Mouse (Mus musculus) forebrain, embryonic 14.5 days (tissue): ENCODE measurements at regions not wholly inside any gene's neighbourhood (a gene's known extent, or its start where the extent isn't known, plus 50 kb on each side); places are given as distances from the start of the nearest gene placed in this dataset.

Experiments
- ATAC-seq: fragments of 200-750 bp; cut with Nextera tagmentation; 2 replicates; pipeline ENCODE4 v1.8.0; 2017; ENCODE audit warnings: mild to moderate bottlenecking, moderate library complexity
- DNase-seq: peaks from one replicate; pipeline ENCODE4 v3.0.0-alpha.2; 2015; ENCODE audit warnings: low spot score
- H3K27ac ChIP-seq: fragments of 300-500 bp; sonication (generic); 2 replicates; pipeline ENCODE4 v1.5.1; 2014; ENCODE audit warnings: low read depth, mild to moderate bottlenecking, control low read depth, low read length, moderate library complexity
- H3K27me3 ChIP-seq: fragments of 300-500 bp; sonication (generic); replicated peaks from 2 replicates; pipeline ENCODE4 v1.6.1; 2014; ENCODE audit warnings: low read length, control low read depth, mixed read lengths; ENCODE audit not compliant: control insufficient read depth, insufficient read depth
- H3K36me3 ChIP-seq: fragments of 300-500 bp; sonication (generic); 2 replicates; pipeline ENCODE4 v1.6.1; 2014; ENCODE audit warnings: low read length, control low read depth; ENCODE audit not compliant: control insufficient read depth, insufficient read depth
- H3K4me1 ChIP-seq: fragments of 300-500 bp; sonication (generic); 2 replicates; pipeline ENCODE4 v1.6.1; 2014; ENCODE audit warnings: antibody characterized with exemption, low read length, control low read depth; ENCODE audit not compliant: control insufficient read depth, insufficient read depth
- H3K4me2 ChIP-seq: fragments of 300-500 bp; sonication (generic); 2 replicates; pipeline ENCODE4 v1.6.1; 2014; ENCODE audit warnings: mild to moderate bottlenecking, control low read depth, low read length
- H3K4me3 ChIP-seq: fragments of 300-500 bp; sonication (generic); 2 replicates; pipeline ENCODE4 v1.5.1; 2014; ENCODE audit warnings: low read depth, low read length, control low read depth
- H3K9ac ChIP-seq: fragments of 300-500 bp; sonication (generic); 2 replicates; pipeline ENCODE4 v1.6.1; 2014; ENCODE audit warnings: mild to moderate bottlenecking, low read length, control low read depth, moderate library complexity
- H3K9me3 ChIP-seq: fragments of 300-500 bp; sonication (generic); replicated peaks from 2 replicates; pipeline ENCODE4 v1.6.1; 2016; ENCODE audit warnings: low read length, control low read depth, mixed read lengths; ENCODE audit not compliant: control insufficient read depth
- WGBS: fragments of 180-500 bp; shearing (Covaris S2); extraction: QIAGEN DNeasy Blood & Tissue Kit; methylation state at CpG from one replicate; pipeline ENCODE4 v1.1.7; 2014; 5-methylcytosine and 5-hydroxymethylcytosine counted together

DNA sequence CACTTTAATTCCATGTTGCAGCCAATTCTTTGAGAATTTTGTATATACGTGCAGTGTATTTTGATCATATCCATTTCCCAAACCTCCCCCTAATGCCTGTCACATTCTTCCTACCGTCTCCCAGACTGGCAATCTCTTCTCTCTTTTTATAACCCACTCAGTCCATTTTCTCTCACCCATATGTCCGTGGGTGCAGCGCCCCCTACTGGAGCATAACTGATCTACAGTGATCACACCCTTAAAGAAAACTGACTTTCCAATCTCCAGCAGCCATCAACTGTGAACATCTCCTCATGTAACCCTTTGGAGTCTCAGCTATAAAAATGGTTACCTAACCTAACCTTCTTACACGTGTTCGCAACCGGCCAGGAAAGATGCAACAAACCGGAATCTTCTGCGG, 123.0 kb upstream of the Slc7a14 start:
- H3K4me2 ChIP-seq: no peak overlapping the region

DNA sequence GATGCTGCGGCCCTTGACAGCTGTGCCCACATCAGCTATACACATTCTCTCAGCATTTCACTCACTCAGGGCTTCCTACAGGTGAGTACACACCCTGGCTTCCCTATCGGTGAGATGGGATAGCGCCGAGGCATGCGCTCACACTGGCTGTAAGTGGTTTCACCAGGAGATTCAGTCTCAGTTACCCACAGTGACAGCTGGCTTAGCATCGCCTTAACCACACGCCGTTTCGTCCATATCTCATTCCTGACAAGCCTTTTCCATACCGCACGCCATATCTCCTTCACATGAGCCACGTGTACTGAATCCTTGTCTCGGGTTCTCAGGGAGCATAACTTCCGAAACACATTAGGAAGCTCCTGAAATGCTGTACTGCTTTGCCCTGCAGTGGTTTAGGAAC, 113.3 kb upstream of the Slc7a14 start:
- no peak overlapping the region for H3K4me2 ChIP-seq
- no peak overlapping the region for H3K4me3 ChIP-seq
- 93% methylated on average over 14 of the region's 14 CpGs for WGBS
- no peaks in the 10 kb centered on the region for H3K27me3 ChIP-seq
- no peak overlapping the region for H3K27ac ChIP-seq
- no peak overlapping the region for H3K9ac ChIP-seq
- no peaks in the 10 kb centered on the region for H3K4me1 ChIP-seq
- H3K36me3 ChIP-seq: no peaks in the 10 kb centered on the region
- no peaks in the 10 kb centered on the region for H3K9me3 ChIP-seq
- ATAC-seq: no peak
- DNase-seq: no peak

More for the DNA sequence above, 123.0 kb upstream of the Slc7a14 start:
- WGBS: 80% methylated on average over 9 of the region's 9 CpGs
- DNase-seq (no peak), ATAC-seq (no peak)
- Histone ChIP-seq H3K4me1 (no peaks in the 10 kb centered on the region), H3K27me3 (no peaks in the 10 kb centered on the region), H3K27ac (no peak overlapping the region), H3K9me3 (no peaks in the 10 kb centered on the region), H3K4me3 (no peak overlapping the region), H3K9ac (no peak overlapping the region), H3K36me3 (no peaks in the 10 kb centered on the region)

DNA sequence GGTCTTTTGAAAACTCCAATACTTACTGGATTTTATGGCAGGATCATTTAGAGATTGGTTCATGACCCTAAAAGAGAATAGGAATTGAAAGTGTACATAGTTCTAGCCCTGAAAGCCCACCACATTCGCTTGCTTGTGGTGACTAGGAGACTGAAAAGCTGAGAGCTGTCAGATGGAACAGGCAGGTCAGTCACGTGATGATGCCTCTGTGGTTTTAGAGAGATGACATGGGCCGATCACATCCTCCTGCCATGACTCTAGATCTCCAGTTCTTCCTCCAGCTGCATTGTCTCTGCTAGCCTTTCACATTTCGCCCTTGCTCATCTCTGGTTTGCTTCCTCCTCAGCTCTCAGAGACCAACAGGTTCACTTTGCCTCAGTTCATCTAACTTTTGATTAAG, 98.6 kb upstream of the Slc7a14 start:
- Histone ChIP-seq H3K36me3 (no peaks in the 10 kb centered on the region), H3K9me3 (no peaks in the 10 kb centered on the region), H3K4me1 (no peaks in the 10 kb centered on the region), H3K9ac (no peak overlapping the region), H3K4me2 (no peak overlapping the region), H3K27me3 (no peaks in the 10 kb centered on the region), H3K27ac (no peak overlapping the region), H3K4me3 (no peak overlapping the region)
- ATAC-seq: no peak
- DNase-seq: no peak
- WGBS: 84% methylated on average over 4 of the region's 4 CpGs

DNA sequence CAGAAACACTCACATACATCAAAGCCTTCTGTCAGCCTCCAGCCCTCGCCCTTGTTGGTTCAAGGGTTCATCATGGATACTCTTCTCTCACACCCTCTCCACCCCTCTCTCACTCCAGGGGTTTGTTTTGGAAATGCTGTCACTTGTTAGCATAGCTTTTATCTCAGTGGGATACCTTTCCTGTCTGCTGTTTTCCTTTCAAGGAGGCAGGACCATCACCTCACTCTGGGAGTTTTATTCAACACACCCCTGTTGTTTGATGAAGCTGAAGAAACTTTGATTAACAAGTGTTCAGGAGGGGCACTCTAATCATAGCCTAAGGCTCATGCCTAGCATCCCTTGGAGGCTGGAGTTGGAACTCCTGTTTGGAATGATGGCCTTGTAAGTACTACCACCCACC, 95.7 kb upstream of the Slc7a14 start:
- DNase-seq (peak; percentile 1), ATAC-seq (no peak)
- Histone ChIP-seq H3K4me3 (no peak overlapping the region), H3K9me3 (no peaks in the 10 kb centered on the region), H3K27me3 (no peaks in the 10 kb centered on the region), H3K4me1 (no peaks in the 10 kb centered on the region), H3K36me3 (no peaks in the 10 kb centered on the region), H3K9ac (no peak overlapping the region), H3K4me2 (no peak overlapping the region), H3K27ac (no peak overlapping the region)
- WGBS: 16% methylated on average over 1 of the region's 1 CpGs

DNA sequence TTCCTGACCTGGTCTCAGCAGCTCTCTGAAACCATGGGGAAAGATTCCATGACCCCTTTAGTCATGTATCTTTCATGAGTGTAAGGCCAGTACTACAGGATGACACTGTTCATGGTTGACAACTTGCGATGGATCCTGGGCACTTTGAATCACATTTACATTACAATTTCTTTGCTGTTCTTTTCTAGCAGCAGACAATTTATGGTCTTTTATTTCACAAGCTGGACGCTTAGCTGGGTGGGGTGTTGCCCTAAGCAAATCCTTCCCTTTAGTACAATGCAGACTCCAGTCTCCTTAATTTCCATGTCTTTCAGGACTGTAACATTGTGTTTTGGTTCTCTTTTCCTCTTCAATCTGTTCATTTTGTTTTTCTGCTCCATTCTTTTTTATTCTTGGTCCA, 89.0 kb upstream of the Slc7a14 start:
- no peak overlapping the region for H3K27ac ChIP-seq
- WGBS: 84% methylated on average over 2 of the region's 2 CpGs
- H3K9ac ChIP-seq: no peak overlapping the region
- no peaks in the 10 kb centered on the region for H3K9me3 ChIP-seq
- H3K4me1 ChIP-seq: no peaks in the 10 kb centered on the region
- no peaks in the 10 kb centered on the region for H3K27me3 ChIP-seq
- H3K36me3 ChIP-seq: no peaks in the 10 kb centered on the region
- DNase-seq: no peak
- no peak for ATAC-seq
- H3K4me3 ChIP-seq: no peak overlapping the region
- H3K4me2 ChIP-seq: no peak overlapping the region

DNA sequence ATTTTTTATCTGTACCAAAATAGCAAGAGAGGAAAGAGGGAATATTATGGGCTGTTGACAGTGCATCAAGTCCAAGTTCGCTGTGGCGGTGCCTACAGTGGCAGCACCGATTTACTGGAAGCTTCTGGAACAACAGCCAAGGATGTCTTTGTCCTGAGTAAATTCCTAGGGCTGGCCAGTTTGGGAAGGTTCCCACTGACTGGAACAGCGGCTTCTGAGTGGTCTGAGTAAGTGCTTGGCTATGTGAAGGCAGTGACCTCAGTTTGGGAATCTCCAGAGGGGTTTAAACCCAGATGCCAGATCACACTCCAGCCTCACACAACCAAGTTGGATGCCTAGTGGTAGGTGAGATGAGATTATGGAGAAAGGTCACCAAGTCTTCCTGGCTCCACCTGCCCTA, 84.4 kb upstream of the Slc7a14 start:
- DNase-seq: no peak
- H3K4me3 ChIP-seq: no peak overlapping the region
- no peak overlapping the region for H3K4me2 ChIP-seq

DNA sequence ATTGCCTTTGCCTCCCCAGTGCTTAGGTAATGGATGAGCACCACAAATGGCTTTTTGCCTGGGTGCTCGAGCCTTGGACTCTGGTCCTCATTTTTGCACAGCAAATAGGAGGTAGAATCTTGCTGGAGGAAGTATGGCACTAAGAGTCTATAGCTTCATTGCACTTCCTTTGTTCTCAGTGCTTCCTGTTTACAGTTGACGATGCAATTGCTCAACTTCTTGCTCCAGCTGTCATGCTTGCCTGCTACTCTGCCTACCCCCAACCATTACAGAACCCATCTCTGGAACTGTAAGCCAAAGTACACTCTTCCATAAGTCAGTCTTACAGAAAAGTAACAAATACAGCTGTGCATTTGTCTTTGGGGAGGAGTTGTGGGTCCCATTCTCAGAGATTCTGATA, 79.8 kb upstream of the Slc7a14 start:
- Histone ChIP-seq H3K27ac (no peak overlapping the region), H3K4me3 (no peak overlapping the region), H3K4me2 (no peak overlapping the region), H3K27me3 (no peaks in the 10 kb centered on the region), H3K4me1 (no peaks in the 10 kb centered on the region), H3K9ac (no peak overlapping the region), H3K36me3 (no peaks in the 10 kb centered on the region), H3K9me3 (no peaks in the 10 kb centered on the region)
- WGBS: 61% methylated on average over 2 of the region's 2 CpGs
- ATAC-seq (no peak), DNase-seq (no peak)

More for the DNA sequence above, 84.4 kb upstream of the Slc7a14 start:
- no peaks in the 10 kb centered on the region for H3K36me3 ChIP-seq
- no peak overlapping the region for H3K27ac ChIP-seq
- no peak for ATAC-seq
- no peaks in the 10 kb centered on the region for H3K9me3 ChIP-seq
- H3K4me1 ChIP-seq: no peaks in the 10 kb centered on the region
- 91% methylated on average over 4 of the region's 4 CpGs for WGBS
- no peaks in the 10 kb centered on the region for H3K27me3 ChIP-seq
- no peak overlapping the region for H3K9ac ChIP-seq

DNA sequence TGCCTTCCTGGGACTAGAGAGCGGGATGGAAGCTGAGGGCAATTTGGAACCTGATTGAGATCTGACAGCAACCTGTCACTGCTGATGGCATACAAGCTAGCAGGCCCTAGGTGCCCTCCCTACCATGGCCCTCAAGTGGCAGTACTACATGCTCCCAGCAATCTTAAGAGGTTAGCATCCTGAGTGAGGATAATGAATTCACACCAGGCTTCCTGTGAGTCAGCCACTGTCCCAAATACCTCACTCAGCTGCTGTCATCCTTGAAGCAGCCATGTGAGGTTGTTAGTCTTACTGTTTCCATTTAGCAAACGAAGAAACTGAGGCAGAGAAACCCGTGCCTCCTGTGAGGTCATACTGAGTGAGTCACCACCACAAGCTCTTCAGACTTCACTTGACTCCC, 65.5 kb upstream of the Slc7a14 start:
- H3K4me3 ChIP-seq: no peak overlapping the region
- no peaks in the 10 kb centered on the region for H3K4me1 ChIP-seq
- no peaks in the 10 kb centered on the region for H3K36me3 ChIP-seq
- H3K27ac ChIP-seq: no peak overlapping the region
- H3K4me2 ChIP-seq: no peak overlapping the region
- no peaks in the 10 kb centered on the region for H3K9me3 ChIP-seq
- no peak overlapping the region for H3K9ac ChIP-seq
- ATAC-seq: no peak
- H3K27me3 ChIP-seq: no peaks in the 10 kb centered on the region
- no peak for DNase-seq
- WGBS: 79% methylated on average over 3 of the region's 3 CpGs

DNA sequence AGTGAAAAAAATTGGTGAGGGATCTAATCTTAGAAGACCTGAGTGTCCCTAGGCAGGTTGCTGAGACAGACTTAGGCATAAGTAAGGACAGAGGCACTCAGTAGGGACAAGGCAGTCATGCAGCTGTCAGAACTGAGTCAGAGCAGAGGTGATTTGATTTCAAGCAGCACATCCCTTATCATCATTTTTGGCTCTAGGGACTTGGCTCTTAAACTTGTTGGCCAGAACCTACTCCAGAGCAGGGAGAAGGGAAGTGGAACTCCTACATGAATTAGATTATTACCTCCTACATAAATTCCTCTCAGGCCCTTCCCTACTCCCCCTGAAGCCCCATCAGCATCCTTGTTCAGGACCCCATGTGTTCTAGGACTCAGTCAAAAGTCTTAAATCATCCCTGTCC, 63.9 kb upstream of the Slc7a14 start:
- Histone ChIP-seq H3K36me3 (no peaks in the 10 kb centered on the region), H3K9ac (no peak overlapping the region), H3K9me3 (no peaks in the 10 kb centered on the region), H3K4me1 (no peaks in the 10 kb centered on the region), H3K4me2 (no peak overlapping the region), H3K4me3 (no peak overlapping the region), H3K27ac (no peak overlapping the region), H3K27me3 (no peaks in the 10 kb centered on the region)
- ATAC-seq: no peak
- no peak for DNase-seq

DNA sequence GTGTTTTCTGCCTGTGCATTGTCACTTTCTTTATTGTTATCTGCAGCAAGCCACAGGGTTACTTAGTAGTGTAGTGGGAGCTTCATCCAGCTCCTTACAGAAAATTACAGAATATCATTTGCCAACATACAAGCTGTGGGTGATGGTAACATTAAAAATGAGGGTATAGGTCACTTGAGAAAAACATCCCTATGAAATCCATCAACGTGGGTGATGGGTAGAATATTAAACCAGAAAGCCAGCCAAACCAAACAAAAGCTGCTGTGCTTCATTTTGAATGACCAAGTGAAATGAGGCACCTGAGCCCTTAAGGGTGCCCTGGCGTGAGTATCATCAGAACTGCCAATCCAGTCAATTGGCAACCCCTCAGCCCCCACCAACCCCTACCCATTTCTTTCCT, 58.1 kb upstream of the Slc7a14 start:
- no peak overlapping the region for H3K27ac ChIP-seq
- H3K4me1 ChIP-seq: no peaks in the 10 kb centered on the region
- H3K4me2 ChIP-seq: no peak overlapping the region
- DNase-seq (no peak), ATAC-seq (no peak)
- H3K9me3 ChIP-seq: no peaks in the 10 kb centered on the region
- 70% methylated on average over 2 of the region's 2 CpGs for WGBS
- H3K9ac ChIP-seq: no peak overlapping the region
- no peak overlapping the region for H3K4me3 ChIP-seq
- H3K36me3 ChIP-seq: no peaks in the 10 kb centered on the region
- no peaks in the 10 kb centered on the region for H3K27me3 ChIP-seq
